Mouse (Mus musculus) testis, adult 2 months (tissue): Measurements from ENCODE around the gene E030018B13Rik.

Experiments used
- CTCF ChIP-seq: fragments of 200-500 bp; IDR thresholded peaks from 2 replicates; pipeline ENCODE4 v1.5.1; 2012; ENCODE audit warnings: low read depth, mild to moderate bottlenecking, inconsistent platforms, low read length, moderate library complexity; ENCODE audit not compliant: control insufficient read depth, insufficient read depth, insufficient replicate concordance
- POLR2A ChIP-seq: fragments of 200-500 bp; IDR thresholded peaks from 2 replicates; pipeline ENCODE4 v1.6.1; 2012; ENCODE audit warnings: low read depth, mild to moderate bottlenecking, inconsistent platforms, low read length, moderate library complexity; ENCODE audit not compliant: control insufficient read depth

DNA sequence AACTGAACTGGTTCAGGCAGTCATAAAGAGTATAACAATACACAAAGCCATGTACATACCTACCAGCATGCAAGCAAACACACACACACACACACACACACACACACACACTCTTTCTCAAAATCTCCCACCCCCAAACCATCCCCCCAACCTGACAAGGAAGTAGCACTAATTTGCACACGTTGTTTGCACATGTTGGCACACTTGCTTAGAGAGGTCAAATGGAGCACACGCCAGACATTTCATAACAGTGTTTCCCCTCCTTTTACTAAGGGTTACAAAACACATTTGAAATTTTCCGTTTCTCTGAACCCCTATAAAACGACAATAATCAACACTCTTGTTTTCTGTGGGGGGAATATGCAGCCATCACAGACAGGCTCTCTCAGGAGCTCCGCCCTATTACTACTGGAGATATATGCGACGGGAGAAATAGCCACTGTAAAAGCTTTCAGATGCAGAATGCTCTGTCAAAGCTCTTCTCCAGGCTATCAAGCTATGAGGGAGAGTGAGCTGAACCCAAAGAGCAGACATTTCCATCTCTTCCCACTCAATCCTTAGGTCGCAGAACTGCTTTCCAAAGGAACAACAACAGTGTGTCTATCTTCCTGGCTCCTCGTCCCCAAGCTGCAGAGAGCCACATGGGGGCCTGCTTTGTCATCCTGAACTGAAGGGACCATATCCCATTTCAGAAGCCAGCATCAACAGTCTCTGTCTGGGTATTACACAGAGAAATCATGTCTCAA lies 12.8 kb upstream of the E030018B13Rik start:
- no peak for TF ChIP-seq CTCF
- no peak for TF ChIP-seq POLR2A
